Mouse (Mus musculus) liver, adult (tissue): Measurements from ENCODE around the gene Bag3.

Source experiments
- GATA4 ChIP-seq: IDR thresholded peaks from 2 replicates; pipeline ENCODE4 v1.6.1; 2014; ENCODE audit warnings: mild to moderate bottlenecking, low read length; ENCODE audit not compliant: insufficient replicate concordance

The Bag3 gene

DNA sequence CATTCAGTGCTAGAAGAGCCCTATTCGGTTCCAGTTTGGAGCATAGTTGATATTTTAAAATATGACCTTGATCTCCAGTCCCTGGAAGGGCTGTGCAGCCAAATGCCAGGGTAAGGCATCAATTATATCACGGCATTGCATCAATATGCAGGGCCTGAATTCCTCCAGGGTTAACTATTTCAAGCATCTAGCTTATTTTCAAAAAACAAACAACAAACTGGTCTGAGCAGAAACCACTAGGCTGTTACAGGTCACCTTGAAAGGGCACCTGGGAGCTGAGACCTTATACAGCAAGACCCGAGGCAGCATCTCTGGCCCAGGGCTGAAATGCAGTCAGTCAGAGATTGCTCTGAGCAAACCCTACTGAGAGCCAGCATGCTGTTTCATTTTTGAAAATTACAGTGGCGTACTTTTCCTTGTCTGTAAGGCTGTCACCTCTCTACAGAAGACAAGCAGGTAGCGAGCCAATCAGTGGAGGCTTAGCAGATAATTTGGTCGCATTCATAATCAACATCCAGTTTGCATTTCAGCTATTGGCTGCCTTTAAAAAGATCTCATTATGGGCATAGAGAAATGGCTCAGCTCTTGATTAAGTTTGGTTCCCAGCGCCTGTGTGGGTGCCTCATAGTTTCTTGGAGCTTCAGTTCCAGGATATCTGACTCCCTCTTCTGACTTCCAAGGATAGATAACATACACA lies 21.3 kb downstream of the Bag3 start:
- TF ChIP-seq GATA4 = no peak

GRCm38 (mm10) chr7:128546031-128546430 lies 22.6 kb downstream of the Bag3 start:
- TF ChIP-seq GATA4 = no peak

DNA sequence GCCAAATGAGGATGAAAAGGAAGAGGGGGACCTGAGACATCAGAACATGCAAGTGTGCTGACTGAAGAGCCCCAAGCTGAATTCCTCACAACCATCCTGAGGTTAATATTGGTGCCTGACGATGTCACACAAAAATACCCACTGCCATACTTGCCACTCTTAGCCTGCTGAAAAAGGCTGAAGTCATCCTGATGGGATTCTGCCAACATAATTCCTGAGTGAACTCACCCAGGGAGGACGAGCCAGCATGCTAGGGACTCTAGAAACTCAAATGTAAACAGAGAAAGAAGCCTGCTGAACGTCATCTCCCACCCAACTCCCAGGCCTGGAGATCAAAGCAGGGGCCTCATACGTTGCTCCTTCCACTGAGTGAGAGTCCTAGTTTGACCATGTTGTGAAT lies 25.7 kb downstream of the Bag3 start:
- no peak for TF ChIP-seq GATA4

- TF ChIP-seq GATA4 = no peak
Measured at GRCm38 (mm10) chr7:128550328-128551086, 27.1 kb downstream of the Bag3 start.

DNA sequence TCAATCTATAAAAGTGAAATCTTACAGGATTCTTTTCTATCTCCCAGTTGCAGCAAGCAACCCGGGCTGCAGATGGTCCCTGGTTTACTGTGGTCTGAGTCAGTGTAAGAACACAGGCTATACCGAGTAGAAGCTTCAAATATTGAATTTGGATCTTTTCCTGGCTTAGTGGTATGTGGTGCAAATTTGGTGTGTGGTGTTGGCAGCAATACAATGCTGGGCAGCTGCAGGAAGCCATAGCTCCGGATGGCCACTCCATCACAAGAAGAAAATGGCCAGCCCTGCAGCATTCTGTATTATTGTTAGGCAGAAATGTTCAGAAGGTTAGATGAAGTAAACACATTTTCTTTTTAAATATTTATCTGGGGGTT lies 27.7 kb downstream of the Bag3 start:
- no peak for TF ChIP-seq GATA4

DNA sequence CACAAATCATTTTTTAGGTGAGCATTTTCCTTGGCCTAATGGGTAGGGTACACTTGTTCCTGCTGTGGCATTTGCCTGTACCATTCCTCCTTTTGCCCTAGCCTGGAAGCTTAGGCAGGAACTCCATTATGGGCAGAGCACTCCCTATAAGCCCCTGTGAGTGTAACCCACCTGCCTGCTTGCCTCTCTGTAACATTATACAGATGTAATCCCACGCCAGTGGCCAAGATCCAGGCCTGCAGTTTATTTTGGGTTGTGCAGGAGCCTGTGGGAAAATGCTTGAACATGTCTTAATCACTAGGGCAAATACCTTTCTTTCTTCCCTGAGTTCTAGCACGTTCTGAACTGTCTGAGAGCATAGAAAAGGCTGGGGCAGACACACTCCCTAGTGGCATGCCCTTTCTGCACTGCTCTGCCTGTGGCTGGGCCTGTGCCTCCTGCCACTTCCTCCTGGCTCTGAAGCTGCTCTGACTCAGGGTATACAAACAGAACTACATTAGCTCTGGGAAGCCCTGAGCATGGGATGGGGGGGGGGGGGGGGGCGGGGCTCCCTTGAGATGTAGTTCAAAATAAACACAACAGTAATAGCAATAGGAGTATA lies 29.8 kb downstream of the Bag3 start:
- TF ChIP-seq GATA4 = no peak

DNA sequence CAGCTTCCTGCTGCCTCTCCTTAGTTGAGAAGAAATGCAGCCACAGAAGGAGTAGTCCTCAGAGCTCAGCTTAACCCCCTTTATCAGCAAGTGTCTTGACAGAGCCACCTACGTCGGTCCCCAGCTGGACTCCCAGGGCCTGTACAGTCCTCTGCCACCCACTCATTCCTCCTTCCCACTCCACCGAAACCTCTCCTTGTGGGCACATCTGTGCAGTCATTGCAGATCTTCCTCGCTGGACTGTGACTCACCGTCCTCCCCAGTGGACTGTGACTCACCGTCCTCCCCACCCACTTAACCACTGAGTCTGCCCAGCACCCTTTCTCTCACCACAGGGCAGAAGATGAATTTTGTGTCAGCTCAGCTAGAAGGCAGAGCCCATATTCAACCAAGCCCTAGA lies 31.1 kb downstream of the Bag3 start:
- no peak for TF ChIP-seq GATA4

- no peak for TF ChIP-seq GATA4
Measured at GRCm38 (mm10) chr7:128555141-128555750, 31.8 kb downstream of the Bag3 start.

- TF ChIP-seq GATA4 = peak; percentile 96
Measured at GRCm38 (mm10) chr7:128556923-128557430, 33.6 kb downstream of the Bag3 start.

DNA sequence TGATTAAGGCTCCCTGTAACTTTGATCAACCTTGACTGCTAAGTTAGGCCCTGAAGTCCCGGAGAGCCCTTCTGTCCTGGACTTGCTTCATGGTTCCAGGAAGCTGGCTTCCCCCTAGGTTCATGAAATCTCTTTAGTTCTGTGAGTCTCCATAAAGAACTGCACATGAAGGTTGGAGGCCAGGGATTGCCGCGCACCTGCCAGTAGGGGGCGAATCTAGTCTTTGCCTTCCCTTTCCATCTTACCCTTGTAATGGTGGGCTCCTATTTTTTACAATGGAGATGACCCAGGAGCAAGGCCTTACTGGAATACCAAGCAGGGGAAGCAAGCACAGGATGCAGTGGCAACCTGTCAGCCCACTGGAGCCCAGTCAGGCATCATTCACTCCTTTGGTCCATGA lies 40.0 kb downstream of the Bag3 start:
- TF ChIP-seq GATA4 = no peak

DNA sequence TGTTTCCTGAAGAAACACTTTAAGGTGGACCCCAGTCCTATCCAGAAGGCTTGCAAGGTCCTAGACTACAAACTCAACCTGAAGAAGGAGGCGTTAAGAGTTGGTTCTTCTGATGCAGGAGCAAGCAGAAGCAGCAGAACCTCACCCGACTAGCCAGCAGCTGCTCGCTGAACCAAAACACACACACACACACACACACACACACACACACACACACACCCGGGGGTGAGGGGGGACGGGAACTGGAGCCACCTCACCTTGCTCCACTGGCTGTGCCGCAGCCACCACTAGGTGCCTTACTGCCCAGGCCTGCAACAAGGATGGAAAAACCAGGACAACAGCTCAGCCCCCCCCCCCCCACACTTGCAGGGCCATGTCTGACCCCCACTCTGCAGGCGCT lies 42.9 kb downstream of the Bag3 start:
- no peak for TF ChIP-seq GATA4

DNA sequence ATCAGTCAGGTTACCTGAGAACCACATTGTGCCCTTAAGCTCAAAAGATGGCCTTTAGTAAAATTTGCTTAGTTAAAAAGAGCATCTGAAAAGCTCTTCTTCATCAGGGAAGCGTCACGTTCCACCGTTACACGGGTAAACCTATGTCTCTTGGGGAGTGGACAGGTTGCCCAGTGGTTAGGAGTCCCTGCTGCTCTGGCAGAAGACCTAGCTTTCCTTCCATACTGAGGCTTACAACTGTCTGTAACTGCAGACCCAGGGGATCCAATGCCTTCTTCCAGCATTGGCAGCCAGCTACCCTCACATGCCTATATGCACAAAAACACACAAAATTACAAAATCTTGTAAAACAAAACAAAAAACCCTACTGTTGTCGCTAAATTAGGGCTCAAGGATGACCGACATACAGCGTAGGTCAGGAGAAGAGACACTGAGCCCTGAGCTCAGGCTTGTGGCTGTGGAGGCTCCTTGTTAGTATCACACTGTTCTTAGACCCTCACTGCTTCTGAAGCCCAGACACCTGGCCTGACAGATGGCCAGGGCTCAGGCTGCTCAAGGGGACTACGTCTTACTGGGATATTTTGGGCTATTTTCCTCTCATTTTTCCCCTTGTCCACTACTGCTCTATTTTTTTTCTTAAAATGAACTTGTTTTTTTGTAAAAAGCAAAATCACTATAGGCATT lies 44.3 kb downstream of the Bag3 start:
- TF ChIP-seq GATA4 = no peak

GRCm38 (mm10) chr7:128569987-128570656 lies 46.7 kb downstream of the Bag3 start:
- no peak for TF ChIP-seq GATA4

GRCm38 (mm10) chr7:128572030-128572429 lies 48.6 kb downstream of the Bag3 start:
- no peak for TF ChIP-seq GATA4

GRCm38 (mm10) chr7:128575211-128575610 lies 51.8 kb downstream of the Bag3 start:
- no peak for TF ChIP-seq GATA4
